Mouse (Mus musculus): ENCODE data around the gene Krt90.

Gene Krt90

GRCm38 (mm10) chr15:101508247-101508646, 54.5 kb downstream of the Krt90 start:
- no peak for DNase-seq

- DNase-seq: no peak
Observed at GRCm38 (mm10) chr15:101506896-101507758, 55.6 kb downstream of the Krt90 start.
